Mouse (Mus musculus) kidney, embryonic 14.5 days (tissue): ENCODE measurements at regions not wholly inside any gene's neighbourhood (a gene's known extent, or its start where the extent isn't known, plus 50 kb on each side); places are given as distances from the start of the nearest gene placed in this dataset. TPM values are rescaled to one million over a fixed set of nuclear protein-coding genes. Genes with fewer than 3 reads are reported as not detected.

Experiments
- microRNA-seq: library from miRNA; unstranded; fragments of <30 nt; microRNA quantifications from one replicate; pipeline ENCODE4, GENCODE M21; 2016

Small RNA genes in the stretch of these regions (microRNA-seq; reads per million reads assigned to microRNA genes)
- gene Mir3089: not detected
